Mouse (Mus musculus) midbrain, embryonic 16.5 days (tissue): ENCODE measurements at regions not wholly inside any gene's neighbourhood (a gene's known extent, or its start where the extent isn't known, plus 50 kb on each side); places are given as distances from the start of the nearest gene placed in this dataset.

ENCODE experiments used
- ATAC-seq: fragments of 200-750 bp; cut with Nextera tagmentation; 2 replicates; pipeline ENCODE4 v1.8.0; 2017; ENCODE audit warnings: moderate TSS enrichment
- H3K27ac ChIP-seq: fragments of 300-500 bp; sonication (generic); 2 replicates; pipeline ENCODE4 v1.5.1; 2014; ENCODE audit warnings: mild to moderate bottlenecking, low read length, mixed read lengths
- H3K27me3 ChIP-seq: fragments of 300-500 bp; sonication (generic); 2 replicates; pipeline ENCODE4 v1.6.1; 2014; ENCODE audit warnings: low read depth, low read length, mixed read lengths; ENCODE audit not compliant: control insufficient read depth, insufficient read depth
- H3K36me3 ChIP-seq: fragments of 300-500 bp; sonication (generic); 2 replicates; pipeline ENCODE4 v1.6.1; 2014; ENCODE audit warnings: mild to moderate bottlenecking, low read length, moderate library complexity, mixed read lengths; ENCODE audit not compliant: control insufficient read depth, insufficient read depth
- H3K4me1 ChIP-seq: fragments of 300-500 bp; sonication (generic); 2 replicates; pipeline ENCODE4 v1.6.1; 2014; ENCODE audit warnings: mild to moderate bottlenecking, low read length, mixed read lengths; ENCODE audit not compliant: control insufficient read depth, insufficient read depth
- H3K4me2 ChIP-seq: fragments of 300-500 bp; sonication (generic); 2 replicates; pipeline ENCODE4 v1.6.1; 2014; ENCODE audit warnings: mild to moderate bottlenecking, low read length, mixed read lengths
- H3K4me3 ChIP-seq: fragments of 300-500 bp; sonication (generic); 2 replicates; pipeline ENCODE4 v1.5.1; 2014; ENCODE audit warnings: low read depth, mild to moderate bottlenecking, low read length, moderate library complexity, mixed read lengths
- H3K9ac ChIP-seq: fragments of 300-500 bp; sonication (generic); 2 replicates; pipeline ENCODE4 v1.6.1; 2014; ENCODE audit warnings: low read depth, low read length, mixed read lengths
- H3K9me3 ChIP-seq: fragments of 300-500 bp; sonication (generic); replicated peaks from 2 replicates; pipeline ENCODE4 v1.6.1; 2014; ENCODE audit warnings: mild to moderate bottlenecking, low read length, mixed read lengths; ENCODE audit not compliant: control insufficient read depth, poor library complexity, severe bottlenecking
- WGBS: fragments of 180-500 bp; shearing (Covaris S2); extraction: QIAGEN DNeasy Blood & Tissue Kit; methylation state at CpG from one replicate; pipeline ENCODE4 v1.1.7; 2014; 5-methylcytosine and 5-hydroxymethylcytosine counted together

DNA sequence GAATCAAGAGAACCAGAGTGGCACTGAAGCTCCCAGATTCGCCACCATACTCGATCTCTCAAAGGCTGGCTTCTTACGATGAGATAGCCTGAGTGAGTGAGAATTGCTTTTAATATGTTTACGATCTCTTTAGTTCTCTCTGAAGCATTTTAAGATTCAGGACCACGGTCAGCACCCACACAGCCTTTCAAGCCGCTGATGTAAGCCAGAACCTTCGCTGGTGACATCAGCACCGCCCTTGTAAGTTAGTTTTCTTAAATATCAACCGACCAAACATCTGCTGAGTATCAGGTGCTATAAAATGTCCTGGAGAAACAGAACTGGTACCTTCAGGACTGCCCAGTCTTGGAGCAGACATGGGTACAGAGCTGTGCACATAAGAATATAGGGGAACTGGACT lies 141.6 kb downstream of the Dmrta2 start:
- Histone ChIP-seq H3K27ac (no peak overlapping the region), H3K27me3 (no peaks in the 10 kb centered on the region)

DNA sequence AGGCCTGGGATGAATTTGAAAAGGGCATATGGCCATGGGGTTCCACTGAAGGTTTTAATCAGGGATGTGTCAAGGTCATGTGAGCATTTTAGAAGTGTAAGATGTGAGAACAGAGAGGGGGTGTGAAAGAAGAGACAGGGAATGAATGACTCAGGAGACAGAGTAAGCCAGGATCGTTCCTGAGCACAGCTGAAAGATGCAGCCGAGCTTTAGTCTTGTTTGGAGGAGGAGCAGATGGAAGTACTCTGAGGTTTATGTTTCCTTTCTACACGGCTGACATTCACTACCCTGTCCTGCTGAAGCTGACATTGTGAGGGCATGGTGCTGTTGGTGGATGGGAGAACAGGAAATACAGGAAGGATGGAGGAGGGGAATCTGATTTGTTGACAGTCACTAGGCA lies 142.0 kb downstream of the Dmrta2 start:
- Histone ChIP-seq H3K27me3 (no peaks in the 10 kb centered on the region), H3K4me1 (peaks cover 9% of the 10 kb centered on the region), H3K27ac (no peak overlapping the region), H3K9me3 (no peaks in the 10 kb centered on the region), H3K4me3 (no peak overlapping the region), H3K4me2 (no peak overlapping the region), H3K9ac (no peak overlapping the region), H3K36me3 (no peaks in the 10 kb centered on the region)
- 53% methylated on average over 3 of the region's 3 CpGs for WGBS
- no peak for ATAC-seq

More for the DNA sequence above, 141.6 kb downstream of the Dmrta2 start:
- Histone ChIP-seq H3K9ac (no peak overlapping the region), H3K4me3 (no peak overlapping the region), H3K9me3 (no peaks in the 10 kb centered on the region), H3K4me1 (peaks cover 9% of the 10 kb centered on the region), H3K4me2 (no peak overlapping the region), H3K36me3 (no peaks in the 10 kb centered on the region)
- no peak for ATAC-seq
- WGBS = 46% methylated on average over 9 of the region's 9 CpGs

DNA sequence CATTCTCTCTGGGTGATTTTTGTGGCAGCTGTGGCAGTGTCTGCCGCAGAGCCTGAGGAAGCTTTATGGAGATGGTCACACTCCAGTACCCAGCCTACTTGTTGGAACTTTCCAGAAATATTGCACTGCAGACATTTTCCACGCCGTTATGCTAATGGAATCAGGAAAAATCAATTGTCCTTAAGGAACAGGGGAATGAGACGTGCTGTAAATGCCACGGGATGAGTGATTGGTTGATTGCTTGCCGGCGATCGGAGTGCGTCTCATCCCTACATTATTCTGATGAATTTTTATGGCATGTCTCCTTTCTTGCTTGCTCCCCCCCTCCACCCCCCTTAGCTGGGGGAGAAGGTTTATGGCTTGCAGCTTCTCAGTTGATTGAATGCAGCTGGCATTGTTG lies 142.9 kb downstream of the Dmrta2 start:
- ATAC-seq = peak; percentile 46; the same call in 1 of the 2 replicates
- Histone ChIP-seq H3K27ac (peak overlapping the region; percentile 43), H3K9me3 (no peaks in the 10 kb centered on the region), H3K36me3 (no peaks in the 10 kb centered on the region), H3K4me3 (no peak overlapping the region), H3K27me3 (no peaks in the 10 kb centered on the region), H3K4me2 (peak overlapping the region; percentile 22; the same call in 1 of the 2 replicates), H3K4me1 (peaks cover 9% of the 10 kb centered on the region), H3K9ac (no peak overlapping the region)
- 45% methylated on average over 9 of the region's 9 CpGs for WGBS

DNA sequence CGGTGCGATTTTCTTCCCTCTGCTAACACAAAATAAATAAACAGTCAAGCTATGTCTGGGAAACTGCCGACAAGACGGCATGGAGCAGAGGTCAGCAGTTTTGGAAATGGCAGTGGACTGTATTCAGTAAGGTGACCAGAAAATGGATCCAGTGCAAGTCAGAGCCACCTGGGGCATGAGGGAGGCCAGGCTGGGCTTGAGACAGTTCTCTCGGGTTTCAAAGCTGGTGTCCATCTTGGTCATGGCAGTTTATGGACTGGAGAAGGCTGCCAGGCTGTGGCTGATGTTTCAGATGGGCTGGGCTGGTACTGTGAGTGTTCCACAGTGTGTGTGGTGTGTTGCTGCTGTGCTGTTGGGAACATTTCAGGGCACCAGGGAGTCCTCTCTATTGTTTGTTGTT lies 143.6 kb downstream of the Dmrta2 start:
- H3K9me3 ChIP-seq = no peaks in the 10 kb centered on the region
- WGBS = 52% methylated on average over 5 of the region's 5 CpGs
- no peaks in the 10 kb centered on the region for H3K36me3 ChIP-seq
- H3K9ac ChIP-seq = no peak overlapping the region
- no peak overlapping the region for H3K4me2 ChIP-seq
- H3K4me1 ChIP-seq = peaks cover 9% of the 10 kb centered on the region
- peak; percentile 52; the same call in 1 of the 2 replicates for ATAC-seq
- no peak overlapping the region for H3K4me3 ChIP-seq
- H3K27me3 ChIP-seq = no peaks in the 10 kb centered on the region
- H3K27ac ChIP-seq = peak overlapping the region; percentile 43

DNA sequence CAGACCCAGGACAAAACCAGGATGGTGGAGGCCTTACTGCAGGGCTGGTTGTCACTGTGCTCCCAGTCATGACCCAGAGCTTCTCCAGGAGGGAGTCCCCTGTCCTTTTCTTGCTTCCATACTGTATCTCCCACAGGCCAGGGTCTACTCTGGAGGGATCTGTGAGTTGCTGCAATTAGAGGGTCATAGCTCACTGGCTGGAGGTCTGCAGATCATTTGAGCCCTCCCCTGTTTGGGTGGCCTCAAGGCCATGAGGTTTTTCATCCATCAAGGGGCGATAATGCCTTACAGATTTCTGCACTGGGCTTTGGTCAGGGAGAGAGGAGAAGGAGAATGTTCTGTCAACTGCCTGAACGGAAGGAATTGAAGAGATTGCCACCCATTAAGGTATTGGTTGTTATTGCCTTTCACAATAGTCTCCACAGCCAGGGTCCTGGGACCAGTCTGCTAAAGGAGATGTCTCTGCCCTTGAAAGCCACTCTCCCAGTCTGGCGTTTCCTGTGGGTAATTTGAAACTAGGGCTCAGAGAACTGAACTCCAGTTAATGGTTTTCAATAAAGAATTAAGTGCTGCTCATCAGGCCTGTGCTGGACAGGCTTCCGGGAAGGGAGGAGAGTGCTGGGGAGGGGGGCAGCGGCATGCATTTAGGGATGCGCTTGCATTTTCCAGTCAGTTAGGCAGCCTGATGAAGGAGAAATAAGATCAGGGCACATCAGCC lies 147.4 kb downstream of the Dmrta2 start:
- ATAC-seq = no peak
- H3K4me3 ChIP-seq = no peak overlapping the region
- H3K27ac ChIP-seq = no peak overlapping the region
- H3K9me3 ChIP-seq = no peaks in the 10 kb centered on the region
- no peak overlapping the region for H3K4me2 ChIP-seq
- WGBS = 42% methylated on average over 6 of the region's 6 CpGs
- H3K4me1 ChIP-seq = peaks cover 9% of the 10 kb centered on the region
- H3K9ac ChIP-seq = no peak overlapping the region
- H3K27me3 ChIP-seq = no peaks in the 10 kb centered on the region
- no peaks in the 10 kb centered on the region for H3K36me3 ChIP-seq

DNA sequence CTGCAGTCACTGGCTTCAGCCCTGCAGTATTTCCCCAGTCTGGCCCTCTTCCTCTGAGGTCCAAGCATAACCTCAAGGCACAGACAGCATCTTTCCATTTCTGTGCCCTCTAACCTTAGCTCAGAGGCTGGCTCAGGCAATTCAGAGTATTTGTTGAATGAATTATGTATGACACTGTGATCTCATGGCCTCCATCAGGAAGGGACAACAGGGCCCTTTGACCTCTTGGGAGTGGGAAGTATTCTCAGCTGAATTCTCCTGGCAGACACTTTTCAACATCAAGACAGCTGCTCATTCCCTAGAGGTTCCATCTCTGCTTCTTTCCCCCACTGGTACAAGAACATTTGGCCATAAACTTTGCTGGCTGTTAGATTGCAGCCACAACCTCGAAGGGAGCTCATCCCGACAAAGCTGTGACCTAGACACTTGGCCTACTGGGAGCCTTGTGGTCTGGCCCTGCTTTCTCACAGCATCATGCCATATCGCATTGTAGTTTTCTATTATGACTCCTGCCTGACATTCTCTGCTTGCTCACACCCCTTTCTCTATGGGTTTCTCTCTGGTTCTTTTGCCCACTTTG lies 150.2 kb downstream of the Dmrta2 start:
- 87% methylated on average over 3 of the region's 3 CpGs for WGBS
- Histone ChIP-seq H3K4me2 (no peak overlapping the region), H3K4me3 (no peak overlapping the region), H3K4me1 (no peaks in the 10 kb centered on the region), H3K9me3 (no peaks in the 10 kb centered on the region), H3K36me3 (no peaks in the 10 kb centered on the region), H3K27ac (no peak overlapping the region), H3K27me3 (no peaks in the 10 kb centered on the region), H3K9ac (no peak overlapping the region)
- ATAC-seq = no peak

DNA sequence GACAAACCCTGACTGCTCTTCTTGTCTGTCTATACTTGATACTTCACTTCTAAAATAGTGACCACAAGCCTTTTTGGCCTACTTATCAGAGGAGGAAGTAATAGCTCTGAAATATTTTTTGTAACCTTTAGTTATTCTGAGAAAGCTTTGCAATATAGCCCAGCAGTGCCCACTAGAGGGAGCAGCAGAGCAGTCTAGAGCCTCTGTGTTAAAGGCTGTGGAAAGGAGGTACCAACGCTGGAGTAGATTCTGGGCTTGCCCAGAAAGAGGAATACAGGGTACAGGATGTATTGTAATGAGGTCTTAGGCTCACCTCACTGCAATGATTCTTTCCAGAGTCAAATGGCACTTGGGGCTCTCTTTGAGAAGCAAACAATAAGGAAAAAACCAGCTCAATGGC lies 151.1 kb downstream of the Dmrta2 start:
- no peaks in the 10 kb centered on the region for H3K27me3 ChIP-seq
- H3K36me3 ChIP-seq = no peaks in the 10 kb centered on the region
- no peak overlapping the region for H3K9ac ChIP-seq
- no peak overlapping the region for H3K27ac ChIP-seq
- H3K9me3 ChIP-seq = no peaks in the 10 kb centered on the region
- no peak overlapping the region for H3K4me3 ChIP-seq
- WGBS = 3% methylated on average over 1 of the region's 1 CpGs
- H3K4me1 ChIP-seq = peaks cover under 1% of the 10 kb centered on the region; the same call in 1 of the 2 replicates
- ATAC-seq = peak; percentile 86
- no peak overlapping the region for H3K4me2 ChIP-seq

DNA sequence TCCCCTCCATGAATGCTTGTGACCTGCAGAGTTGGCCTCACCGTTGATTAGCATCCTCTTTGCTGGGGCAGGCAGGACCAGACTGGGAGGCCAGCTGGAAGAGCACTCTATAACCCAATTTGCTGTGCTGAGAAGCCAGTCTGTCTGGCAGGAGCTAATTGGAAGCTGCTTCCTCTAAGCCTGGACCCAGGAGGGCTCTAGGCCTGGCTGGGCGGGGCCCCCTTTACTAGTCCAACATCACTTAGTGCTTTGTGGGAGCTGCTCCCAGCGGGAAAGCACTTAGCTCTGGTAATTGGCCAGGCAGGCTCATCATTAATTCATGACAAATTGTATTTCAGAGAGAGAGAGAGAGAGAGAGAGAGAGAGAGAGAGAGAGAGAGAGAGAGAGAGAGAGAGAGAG lies 151.7 kb downstream of the Dmrta2 start:
- H3K9me3 ChIP-seq = no peaks in the 10 kb centered on the region
- H3K9ac ChIP-seq = no peak overlapping the region
- no peak overlapping the region for H3K4me3 ChIP-seq
- no peak overlapping the region for H3K4me2 ChIP-seq
- no peaks in the 10 kb centered on the region for H3K27me3 ChIP-seq
- peak; percentile 78 for ATAC-seq
- H3K27ac ChIP-seq = no peak overlapping the region
- 26% methylated on average over 3 of the region's 3 CpGs for WGBS
- no peaks in the 10 kb centered on the region for H3K36me3 ChIP-seq
- H3K4me1 ChIP-seq = peaks cover 4% of the 10 kb centered on the region; the same call in 1 of the 2 replicates

DNA sequence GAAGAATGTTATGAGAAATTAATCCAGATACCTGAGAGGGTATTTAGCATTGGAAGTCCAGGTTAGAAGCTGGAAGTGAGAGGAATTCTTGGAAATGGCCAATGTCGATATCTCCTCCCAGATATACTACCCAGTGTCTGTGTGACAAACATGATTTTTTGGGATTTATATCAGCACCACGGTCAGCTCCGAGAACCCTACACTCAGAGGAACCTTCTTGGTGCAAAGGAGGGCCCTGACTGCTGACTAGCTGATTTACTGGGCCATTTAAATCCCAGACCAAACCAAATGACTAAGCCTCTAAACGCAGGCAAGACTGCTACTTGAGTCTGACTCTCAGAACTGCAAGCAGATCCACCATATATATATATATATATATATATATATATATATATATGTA lies 154.2 kb downstream of the Dmrta2 start:
- no peaks in the 10 kb centered on the region for H3K36me3 ChIP-seq
- H3K4me1 ChIP-seq = peaks cover 4% of the 10 kb centered on the region; the same call in 1 of the 2 replicates
- no peak for ATAC-seq
- no peaks in the 10 kb centered on the region for H3K27me3 ChIP-seq
- H3K9me3 ChIP-seq = no peaks in the 10 kb centered on the region
- H3K27ac ChIP-seq = no peak overlapping the region
- WGBS = 65% methylated on average over 4 of the region's 4 CpGs
- no peak overlapping the region for H3K4me2 ChIP-seq
- no peak overlapping the region for H3K9ac ChIP-seq
- no peak overlapping the region for H3K4me3 ChIP-seq
